Mouse (Mus musculus) inflammation-experienced regulatory T-cells, adult 16 weeks (primary cell): ENCODE data around the gene Rtl8c. TPM values are rescaled to one million over a fixed set of nuclear protein-coding genes. Genes with fewer than 3 reads are reported as not detected.

ENCODE experiments used
- polyA plus RNA-seq: library from polyadenylated mRNA; unstranded; fragments of 100-300 nt; shearing (Covaris generic); gene quantifications from one replicate; pipeline ENCODE4 v1.2.1, GENCODE M21; 2017

Gene Rtl8c
- 34.0 TPM for polyA plus RNA-seq

GRCm38 (mm10) chrX:53607242-53608121 is at the start of gene Rtl8c:
Gene Rtl8c, plus strand, starts transcription at chrX:53608032.

GRCm38 (mm10) chrX:53608879-53609278 is 1.0 kb downstream of the Rtl8c start, which contains the start of gene Gm14597:
Gene Gm14597, minus strand, starts transcription at chrX:53608979.

GRCm38 (mm10) chrX:53642980-53643961 is 35.4 kb downstream of the Rtl8c start, which contains the start of gene Rtl8a:
Gene Rtl8a, minus strand, starts transcription at chrX:53643682.

Other genes starting within 250 kb of the Rtl8c start
- gene Mospd1, start 237.5 kb upstream of the Rtl8c start, polyA plus RNA-seq, result 21.7 TPM
- not detected for gene Etd, start 173.1 kb upstream of the Rtl8c start, polyA plus RNA-seq
- gene Gm14597, start 947 bp downstream of the Rtl8c start, polyA plus RNA-seq, result not detected
- 33.9 TPM for gene Rtl8a, start 35.6 kb downstream of the Rtl8c start, polyA plus RNA-seq
- gene Rtl8b, start 62.4 kb downstream of the Rtl8c start, polyA plus RNA-seq, result 31.9 TPM
- gene 4930502E18Rik, start 116.8 kb downstream of the Rtl8c start, polyA plus RNA-seq, result not detected
- gene 1700013H16Rik, start 149.8 kb downstream of the Rtl8c start, polyA plus RNA-seq, result not detected
- not detected for gene Zfp36l3, start 168.4 kb downstream of the Rtl8c start, polyA plus RNA-seq
- gene Xlr, start 189.7 kb downstream of the Rtl8c start, polyA plus RNA-seq, result 7.4 TPM